Mouse (Mus musculus) G1E (cell line): ENCODE data around the gene Ppm1b. TPM values are rescaled to one million over a fixed set of nuclear protein-coding genes. Genes with fewer than 3 reads are reported as not detected.

Experiments used
- ATAC-seq: 2 replicates; pipeline ENCODE4 v1.8.0; 2016; ENCODE audit warnings: mild to moderate bottlenecking; ENCODE audit not compliant: insufficient number of reproducible peaks, poor library complexity, low FRiP score, severe bottlenecking; ENCODE audit errors: extremely low read depth
- DNase-seq: peaks from one replicate; pipeline ENCODE4 v3.0.0; 2012; ENCODE audit warnings: low spot score
- H3K27me3 ChIP-seq: 2 replicates; pipeline ENCODE4 v1.6.1; 2012; ENCODE audit warnings: mild to moderate bottlenecking, low read length, inconsistent platforms; ENCODE audit not compliant: insufficient read depth
- H3K36me3 ChIP-seq: replicated peaks from 2 replicates; pipeline ENCODE3; 2012; ENCODE audit warnings: mild to moderate bottlenecking, inconsistent platforms
- H3K4me1 ChIP-seq: 2 replicates; pipeline ENCODE4 v1.6.1; 2012; ENCODE audit warnings: low read depth, low read length, inconsistent platforms, mixed read lengths; ENCODE audit not compliant: insufficient read depth
- H3K4me3 ChIP-seq: 2 replicates; pipeline ENCODE4 v1.5.1; 2012; ENCODE audit warnings: low read depth, mild to moderate bottlenecking, inconsistent platforms, low read length, moderate library complexity, mixed read lengths
- H3K9me3 ChIP-seq: replicated peaks from 2 replicates; pipeline ENCODE4 v1.6.1; 2012; ENCODE audit warnings: inconsistent platforms
- CTCF ChIP-seq: IDR thresholded peaks from 2 replicates; pipeline ENCODE4 v1.5.1; 2012; ENCODE audit warnings: low read depth, low read length, inconsistent platforms, mixed read lengths
- GATA1 ChIP-seq: IDR thresholded peaks from 2 replicates; pipeline ENCODE4 v1.6.1; 2012; ENCODE audit warnings: borderline replicate concordance, low read length, inconsistent platforms, mixed read lengths
- GATA2 ChIP-seq: IDR thresholded peaks from 2 replicates; pipeline ENCODE4 v1.6.1; 2012; ENCODE audit warnings: low read depth, low read length, inconsistent platforms, borderline replicate concordance
- POLR2AphosphoS5 ChIP-seq: IDR thresholded peaks from 2 replicates; pipeline ENCODE4 v1.6.1; 2012; ENCODE audit warnings: low read depth, low read length, inconsistent platforms; ENCODE audit not compliant: insufficient replicate concordance
- TAL1 ChIP-seq: conservative IDR thresholded peaks from 2 replicates; pipeline ENCODE4 v1.6.1; 2012; ENCODE audit warnings: low read depth, low read length, inconsistent platforms, mixed read lengths
- polyA plus RNA-seq: library from polyadenylated mRNA; stranded (reverse); fragments of >175 nt; gene quantifications from 2 replicates; pipeline ENCODE4 v1.2.3, GENCODE M21; 2012
- total RNA-seq, 2 experiments: library from RNA; stranded (forward) in 1 of 2; stranded (reverse) in 1 of 2; fragments of 200-1000 nt in 1 of 2; fragments of >200 nt in 1 of 2; fragmentation: Nextera tagmentation in 1 of 2; gene quantifications; 2 replicates each; pipeline ENCODE4 v1.2.3; 2014 to 2017

The Ppm1b gene
- total and polyA plus RNA-seq, 3 experiments, result 28.5 to 145 (median 99.2) TPM

DNA sequence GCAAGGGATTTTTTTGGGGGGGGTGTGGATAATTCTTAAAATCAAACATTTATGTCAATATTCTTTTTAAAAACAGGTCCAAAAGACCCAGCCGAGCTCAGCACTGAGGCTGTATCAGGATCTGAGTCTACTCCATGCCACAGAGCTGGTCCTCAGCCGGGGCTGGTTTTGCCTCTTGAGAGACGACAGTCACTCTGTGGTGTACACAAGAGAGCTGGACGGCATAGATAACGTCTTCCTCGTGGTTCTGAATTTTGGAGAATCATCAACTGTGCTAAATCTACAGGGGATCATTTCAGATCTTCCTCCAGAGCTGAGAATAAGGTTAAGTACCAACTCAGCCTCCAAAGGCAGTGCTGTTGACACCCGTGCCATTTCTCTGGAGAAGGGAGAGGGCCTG, 107.0 kb downstream of the Ppm1b start:
- TF ChIP-seq POLR2AphosphoS5 (no peak), TAL1 (peak; percentile 22; the same call in 1 of the 2 replicates)
- ATAC-seq, result peak; percentile 78

DNA sequence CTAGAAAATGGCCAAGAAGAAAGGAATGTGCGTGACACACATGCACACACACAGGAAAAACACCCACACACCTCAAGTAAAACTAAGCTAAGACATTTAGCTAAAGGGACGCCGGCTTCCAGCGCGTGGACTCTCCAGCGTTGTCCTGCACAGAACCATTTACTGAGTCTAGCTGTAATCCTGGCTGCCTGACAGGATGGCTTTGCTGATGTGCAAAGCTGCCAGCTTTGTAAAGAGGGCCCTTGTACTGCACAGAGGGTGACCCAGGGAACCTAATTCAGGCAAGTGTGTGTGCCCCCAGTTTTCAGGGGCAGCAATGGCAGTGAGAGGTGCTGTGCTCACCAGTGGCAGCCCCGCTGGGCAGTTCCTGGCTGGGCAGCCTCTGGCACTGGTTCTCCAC, 110.8 kb downstream of the Ppm1b start:
- Histone ChIP-seq H3K9me3 (no peaks in the 10 kb centered on the region), H3K36me3 (peaks cover 83% of the 10 kb centered on the region), H3K4me3 (no peak overlapping the region), H3K27me3 (no peaks in the 10 kb centered on the region), H3K4me1 (peaks cover 15% of the 10 kb centered on the region)
- TF ChIP-seq POLR2AphosphoS5 (no peak), CTCF (no peak), TAL1 (no peak), GATA1 (no peak), GATA2 (no peak)
- ATAC-seq, result no peak
- no peak for DNase-seq

More for the DNA sequence above, 107.0 kb downstream of the Ppm1b start:
- Histone ChIP-seq H3K36me3 (peaks cover 49% of the 10 kb centered on the region), H3K27me3 (peaks cover 4% of the 10 kb centered on the region; the same call in 1 of the 2 replicates), H3K4me1 (peaks cover 15% of the 10 kb centered on the region), H3K4me3 (no peak overlapping the region), H3K9me3 (no peaks in the 10 kb centered on the region)
- DNase-seq, result peak; percentile 45

GRCm38 (mm10) chr17:85070658-85071057, 114.1 kb downstream of the Ppm1b start:
- ATAC-seq (no peak), DNase-seq (no peak)
- TF ChIP-seq TAL1, result no peak
- no peak for TF ChIP-seq POLR2AphosphoS5
- TF ChIP-seq GATA1, result no peak
- no peak for TF ChIP-seq GATA2
- H3K4me1 ChIP-seq, result no peaks in the 10 kb centered on the region
- H3K4me3 ChIP-seq, result no peak overlapping the region
- H3K36me3 ChIP-seq, result peaks cover 77% of the 10 kb centered on the region
- H3K27me3 ChIP-seq, result no peaks in the 10 kb centered on the region
- no peaks in the 10 kb centered on the region for H3K9me3 ChIP-seq

GRCm38 (mm10) chr17:85071088-85071775, 114.7 kb downstream of the Ppm1b start:
- DNase-seq (no peak), ATAC-seq (no peak)
- H3K36me3 ChIP-seq, result peaks cover 77% of the 10 kb centered on the region
- no peaks in the 10 kb centered on the region for H3K27me3 ChIP-seq
- no peaks in the 10 kb centered on the region for H3K9me3 ChIP-seq
- no peak for TF ChIP-seq CTCF
- TF ChIP-seq GATA2, result no peak
- no peak for TF ChIP-seq GATA1
- TF ChIP-seq POLR2AphosphoS5, result no peak
- TF ChIP-seq TAL1, result no peak
- H3K4me3 ChIP-seq, result no peak overlapping the region
- H3K4me1 ChIP-seq, result no peaks in the 10 kb centered on the region

GRCm38 (mm10) chr17:85072383-85072782, 115.8 kb downstream of the Ppm1b start:
- no peak for TF ChIP-seq GATA1
- Histone ChIP-seq H3K9me3 (no peaks in the 10 kb centered on the region), H3K4me3 (no peak overlapping the region), H3K27me3 (no peaks in the 10 kb centered on the region), H3K4me1 (no peaks in the 10 kb centered on the region), H3K36me3 (peaks cover 79% of the 10 kb centered on the region)
- no peak for DNase-seq
- ATAC-seq, result no peak

GRCm38 (mm10) chr17:85073214-85073613, 116.7 kb downstream of the Ppm1b start:
- Histone ChIP-seq H3K4me1 (no peaks in the 10 kb centered on the region), H3K36me3 (peaks cover 81% of the 10 kb centered on the region), H3K9me3 (no peaks in the 10 kb centered on the region), H3K4me3 (no peak overlapping the region), H3K27me3 (no peaks in the 10 kb centered on the region)
- ATAC-seq (no peak), DNase-seq (no peak)
- TF ChIP-seq GATA2 (no peak), CTCF (no peak), TAL1 (no peak), POLR2AphosphoS5 (no peak), GATA1 (no peak)

Other genes with a start within 250 kb of the Ppm1b start
- 111 and 136 TPM in 2 replicates for gene Lrpprc, start 166.0 kb upstream of the Ppm1b start, total RNA-seq (2014; fragmentation: Nextera tagmentation)
- gene Lrpprc, start 166.0 kb upstream of the Ppm1b start, total RNA-seq (2017), result 116 and 121 TPM in 2 replicates
- gene Lrpprc, start 166.0 kb upstream of the Ppm1b start, polyA plus RNA-seq, result 16.7 and 16.9 TPM in 2 replicates
- 0.68 TPM in 1 of 2 replicates, not detected in the other for gene Slc3a1, start 71.6 kb downstream of the Ppm1b start, total RNA-seq (2014; fragmentation: Nextera tagmentation)
- gene Slc3a1, start 71.6 kb downstream of the Ppm1b start, total RNA-seq (2017), result 0.05 and 0.12 TPM in 2 replicates
- not detected in 2 replicates for gene Slc3a1, start 71.6 kb downstream of the Ppm1b start, polyA plus RNA-seq
- gene Prepl, start 133.5 kb downstream of the Ppm1b start, total RNA-seq (2014; fragmentation: Nextera tagmentation), result 53.0 and 68.4 TPM in 2 replicates
- gene Prepl, start 133.5 kb downstream of the Ppm1b start, total RNA-seq (2017), result 21.3 and 27.4 TPM in 2 replicates
- gene Prepl, start 133.5 kb downstream of the Ppm1b start, polyA plus RNA-seq, result 0.98 and 1.2 TPM in 2 replicates
- 8.0 and 10.0 TPM in 2 replicates for gene Camkmt, start 133.8 kb downstream of the Ppm1b start, total RNA-seq (2014; fragmentation: Nextera tagmentation)
- gene Camkmt, start 133.8 kb downstream of the Ppm1b start, total RNA-seq (2017), result 1.5 and 1.7 TPM in 2 replicates
- 1.6 and 2.4 TPM in 2 replicates for gene Camkmt, start 133.8 kb downstream of the Ppm1b start, polyA plus RNA-seq